Mouse (Mus musculus) A20 (cell line): ENCODE measurements at regions not wholly inside any gene's neighbourhood (a gene's known extent, or its start where the extent isn't known, plus 50 kb on each side); places are given as distances from the start of the nearest gene placed in this dataset.

ENCODE experiments used
- DNase-seq: peaks from one replicate; pipeline ENCODE4 v3.0.0-alpha.2; 2011; ENCODE audit warnings: low read depth, low spot score

DNA sequence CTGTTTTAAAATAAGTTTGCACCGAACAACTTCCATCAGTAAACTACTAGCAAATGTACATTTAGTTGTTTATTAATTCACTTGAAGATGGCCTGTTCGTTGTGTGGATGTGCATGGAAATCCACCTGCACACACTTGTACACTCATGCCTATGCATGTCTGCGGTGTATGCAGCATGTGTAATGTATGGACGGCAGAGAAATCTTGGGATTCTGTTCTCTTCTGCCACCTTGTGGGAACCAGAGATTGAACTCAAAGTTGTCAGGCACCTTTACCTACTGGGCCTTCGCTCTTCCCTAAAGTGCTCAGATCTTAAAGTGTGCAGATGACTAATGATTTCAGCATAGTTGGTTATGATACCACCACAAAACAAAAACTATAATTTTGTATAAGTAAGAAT, 137.4 kb downstream of the Kitl start:
- DNase-seq, result peak; percentile 31

DNA sequence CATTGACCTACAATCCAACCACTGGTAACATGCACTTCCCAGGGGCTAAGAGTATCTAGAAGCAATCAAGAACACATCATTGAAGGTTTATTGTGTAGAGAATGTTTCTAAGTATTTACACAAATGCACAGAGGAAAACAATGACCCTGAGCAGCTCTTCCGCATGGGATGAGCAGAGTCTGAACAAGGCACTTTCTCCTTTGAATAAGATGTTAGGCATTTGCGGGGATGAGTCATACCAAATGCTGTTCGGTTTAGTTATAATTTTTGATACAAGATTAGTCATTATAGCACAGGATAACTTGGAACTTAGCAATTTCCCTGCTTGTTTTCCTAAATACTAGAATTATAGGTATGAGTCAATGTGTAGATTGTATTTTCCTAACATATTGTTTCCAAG, 137.9 kb downstream of the Kitl start:
- no peak for DNase-seq

- no peak for DNase-seq
These were observed 140.1 kb downstream of the Kitl start for GRCm38 (mm10) chr10:100155566-100155965.

GRCm38 (mm10) chr10:100159843-100160531, 144.6 kb downstream of the Kitl start:
- no peak for DNase-seq

- no peak for DNase-seq
These were observed 145.1 kb downstream of the Kitl start for GRCm38 (mm10) chr10:100160532-100160852.

DNA sequence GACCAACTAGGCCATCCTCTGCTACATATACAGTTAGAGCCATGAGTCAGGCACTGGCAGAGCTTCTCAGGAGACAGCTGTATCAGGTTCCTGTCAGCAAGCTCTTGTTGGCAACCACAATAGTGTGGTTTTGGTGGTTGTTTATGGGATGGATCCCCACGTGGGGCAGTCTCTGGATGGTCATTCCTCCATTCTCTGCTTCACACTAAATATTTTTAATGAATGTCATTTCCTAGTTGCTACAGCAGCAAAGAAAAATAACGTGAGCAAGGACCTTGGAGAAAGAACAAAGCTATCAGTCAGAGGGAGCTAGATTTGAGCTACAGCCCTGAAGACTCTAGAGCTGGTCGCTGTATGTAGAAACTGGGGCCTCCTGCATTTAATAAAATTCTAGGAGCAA, 145.7 kb downstream of the Kitl start:
- DNase-seq, result no peak

- no peak for DNase-seq
These were observed 149.1 kb downstream of the Kitl start for GRCm38 (mm10) chr10:100164526-100164925.

GRCm38 (mm10) chr10:100170836-100171235, 155.4 kb downstream of the Kitl start:
- peak; percentile 27 for DNase-seq

DNA sequence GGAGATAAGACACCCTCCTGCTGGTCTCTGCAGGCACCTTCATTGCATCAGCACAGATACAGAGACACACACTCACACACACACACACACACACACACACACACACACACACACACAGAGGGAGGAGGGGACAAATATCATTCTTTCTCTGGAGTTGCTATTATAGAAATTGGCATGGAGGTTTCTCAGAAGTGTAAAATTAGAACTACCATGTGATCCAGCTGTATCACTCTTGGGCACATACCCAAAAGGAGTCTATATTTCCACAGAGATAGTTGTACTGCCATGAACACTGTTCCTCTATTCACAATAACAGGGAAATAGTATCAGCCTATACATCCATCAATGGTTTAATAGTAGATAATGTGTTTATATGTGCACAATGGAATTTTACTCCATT, 137.8 kb upstream of the Gm4301 start:
- DNase-seq, result no peak

GRCm38 (mm10) chr10:100199090-100199690, 136.3 kb upstream of the Gm4301 start:
- no peak for DNase-seq

DNA sequence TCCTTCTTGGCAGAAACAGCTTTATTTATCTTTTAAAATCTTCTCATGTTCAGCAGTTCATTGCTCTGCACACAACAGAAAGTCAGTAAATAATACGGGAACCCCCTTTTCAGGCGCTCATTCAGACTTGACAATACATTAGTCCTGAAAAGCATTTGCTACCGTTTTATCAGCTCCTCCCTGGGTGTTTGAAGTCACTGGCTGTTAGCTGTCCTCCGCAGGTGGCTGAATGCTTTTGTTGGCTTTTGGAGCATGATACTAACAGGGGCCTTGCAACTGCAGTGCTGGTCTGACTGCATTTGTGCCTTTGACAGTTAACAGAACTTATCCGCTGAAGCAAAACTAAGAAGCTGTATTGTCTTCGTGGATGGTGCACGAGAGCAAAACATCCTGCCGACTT, 135.0 kb upstream of the Gm4301 start:
- DNase-seq, result peak; percentile 7

DNA sequence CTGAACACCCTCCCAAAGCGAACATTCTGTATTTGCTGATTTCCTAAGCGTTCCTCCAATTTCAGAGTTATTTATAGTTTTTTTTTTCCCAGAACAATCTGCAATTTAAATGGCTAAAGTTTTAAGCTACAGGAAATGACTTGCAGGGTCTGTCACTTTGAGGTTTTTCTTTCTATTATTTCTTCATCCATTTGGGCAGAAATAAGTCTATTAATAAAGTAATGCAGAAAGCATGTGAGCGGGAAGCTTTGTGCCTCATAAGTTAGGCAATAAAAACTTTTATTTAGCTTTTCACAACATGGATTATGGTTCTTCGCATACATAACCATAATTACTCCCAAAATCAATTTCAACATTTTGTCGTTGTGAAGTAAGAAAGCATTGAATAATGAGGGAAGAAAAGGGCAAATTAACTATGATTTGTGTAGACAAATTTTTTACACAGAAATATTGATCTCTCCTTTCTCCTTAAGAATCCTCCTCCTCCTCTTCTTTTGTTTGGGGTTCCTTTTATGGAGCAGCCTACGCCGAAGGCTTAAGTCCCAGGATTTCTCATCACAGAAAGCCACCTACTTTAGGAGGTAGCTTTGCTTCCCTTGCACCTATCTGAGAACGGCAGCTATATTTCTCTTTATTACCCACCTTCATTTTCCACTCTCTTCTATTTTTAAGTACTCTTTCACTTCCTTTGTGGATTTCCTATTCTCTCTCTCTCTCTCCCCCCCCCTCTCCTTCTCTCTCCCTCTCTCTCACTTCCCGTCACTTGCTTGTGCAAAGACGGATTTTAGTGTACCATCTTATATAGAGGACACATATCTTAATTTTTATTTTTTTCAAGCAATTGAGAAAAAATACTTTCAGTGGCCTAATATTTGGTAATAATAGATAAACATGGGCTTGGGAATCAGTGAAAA, 128.6 kb upstream of the Gm4301 start:
- no peak for DNase-seq

DNA sequence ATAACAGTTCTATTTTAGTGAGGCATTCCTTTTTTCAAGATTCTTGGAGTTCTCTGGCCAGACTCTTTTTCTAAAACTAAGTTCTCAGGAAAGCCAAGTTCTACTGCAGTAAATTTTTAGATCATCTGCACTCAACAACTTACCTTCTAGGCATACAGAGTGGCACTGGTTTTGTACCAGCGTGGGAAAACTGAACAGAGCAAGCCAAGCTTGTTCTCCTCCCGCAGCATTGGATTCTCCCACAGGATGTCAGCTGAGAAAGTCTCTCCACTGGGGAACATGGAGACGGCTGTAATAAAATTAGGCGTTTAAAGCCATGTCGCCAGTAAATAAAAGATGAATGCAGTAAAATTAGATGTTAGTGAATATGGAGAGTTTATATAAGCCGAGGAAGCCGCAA, 124.8 kb upstream of the Gm4301 start:
- no peak for DNase-seq

DNA sequence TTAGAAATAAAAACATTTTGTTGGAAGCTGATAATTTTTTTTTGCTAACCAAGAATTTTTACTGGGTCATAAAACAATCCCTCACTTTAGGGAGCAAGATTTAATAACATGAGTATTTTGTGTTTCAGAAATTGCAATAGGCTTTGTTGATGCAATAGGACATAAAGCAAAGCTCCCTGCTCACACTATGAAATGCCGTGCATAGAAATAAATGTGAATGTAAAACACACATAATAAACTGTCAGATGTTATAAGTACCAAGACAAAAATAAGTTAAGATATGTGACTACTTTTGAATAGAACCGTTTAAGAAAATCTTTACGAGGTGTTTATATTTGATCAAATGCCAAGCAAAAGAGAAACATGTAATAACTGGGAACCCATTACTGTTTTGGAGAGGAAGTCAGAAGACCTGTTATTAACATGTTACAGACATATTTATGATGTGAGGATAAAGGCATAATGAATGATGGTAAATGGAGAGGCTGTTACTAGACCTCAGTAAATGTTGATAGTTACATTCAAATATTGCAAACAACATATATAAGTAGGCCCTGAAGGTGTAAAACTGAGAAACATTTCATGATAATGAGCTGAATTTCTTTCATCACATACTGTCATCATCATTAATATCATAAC, 110.9 kb upstream of the Gm4301 start:
- no peak for DNase-seq

- DNase-seq, result no peak
These were observed 76.1 kb upstream of the Gm4301 start for GRCm38 (mm10) chr10:100259235-100259900.

- no peak for DNase-seq
These were observed 72.0 kb upstream of the Gm4301 start for GRCm38 (mm10) chr10:100263447-100263846.

GRCm38 (mm10) chr10:100264066-100264465, 71.4 kb upstream of the Gm4301 start:
- DNase-seq, result no peak

DNA sequence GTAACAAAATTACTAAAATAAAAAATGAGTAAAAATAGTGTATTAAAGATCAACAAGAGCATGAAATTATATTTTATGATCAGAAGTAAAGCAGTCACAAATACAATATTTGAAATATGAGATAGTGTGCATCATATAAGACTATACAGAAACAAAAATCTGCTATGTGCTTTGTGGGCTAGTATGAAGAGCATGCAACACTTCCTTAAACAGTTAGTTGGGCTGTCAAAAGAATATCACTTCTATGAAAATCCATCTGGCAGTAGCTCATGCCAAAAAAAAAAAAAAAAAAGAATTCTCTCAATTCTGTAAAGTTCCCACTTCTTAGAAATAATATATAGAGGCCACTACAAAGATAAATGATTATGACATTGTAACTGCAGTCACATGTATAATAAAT, 53.0 kb upstream of the Gm4301 start:
- DNase-seq, result no peak
